In the genomic region with DNA sequence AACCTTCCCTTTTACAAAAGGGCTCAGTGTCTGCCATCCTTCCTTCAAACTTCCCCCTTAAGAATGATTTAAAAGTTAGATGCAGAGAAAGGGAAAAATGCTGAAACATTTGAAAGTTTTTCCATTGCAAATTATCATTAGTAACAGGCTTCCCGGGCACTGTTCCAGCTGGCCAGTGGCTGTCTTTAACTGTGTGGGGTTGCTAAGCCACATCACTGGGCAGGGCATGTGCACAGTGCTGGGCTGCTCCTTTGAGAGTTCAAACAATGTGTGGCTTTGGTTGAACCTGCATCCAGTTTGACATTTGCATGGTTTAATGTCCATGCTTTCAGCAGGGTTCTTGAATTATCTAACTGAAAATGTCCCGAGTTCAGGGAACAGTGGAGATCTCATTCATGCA, we compare ENCODE assay signal across 9 mouse cellular contexts.
DNase-seq lines count a peak whose midpoint lies in the region; ATAC-seq and TF ChIP-seq lines count a peak whose summit lies in the region.
"Had no signal": no experiment of that assay in that cellular context is flagged by ENCODE, and none has a peak within 500 bp of the region (broad histone marks: within the 10 kb centered on the region; RNA-seq: fewer than 3 reads in every experiment).

No protein-coding gene starts in this region.

- H3K4me2 ChIP-seq in hindbrain, embryonic 15.5 days = no peak overlapping the region
- no peak overlapping the region for H3K4me2 ChIP-seq in hindbrain, embryonic 11.5 days (replicated peaks; ENCODE audit: low read depth, low read length)
- H3K4me2 ChIP-seq in intestine, postnatal 0 days (replicated peaks; ENCODE audit: low read depth) = no peak overlapping the region
- no peak overlapping the region for H3K4me2 ChIP-seq in forebrain, embryonic 15.5 days (replicated peaks)

- H3K36me3 ChIP-seq in hindbrain, embryonic 15.5 days = no peaks in the 10 kb centered on the region
- H3K36me3 ChIP-seq in hindbrain, embryonic 11.5 days (ENCODE audit: control insufficient read depth, insufficient read depth, low read length) = no peaks in the 10 kb centered on the region
- H3K36me3 ChIP-seq in intestine, postnatal 0 days (ENCODE audit: control insufficient read depth, insufficient read depth) = no peaks in the 10 kb centered on the region
- no peaks in the 10 kb centered on the region for H3K36me3 ChIP-seq in forebrain, embryonic 15.5 days

- no peaks in the 10 kb centered on the region for H3K9me3 ChIP-seq in hindbrain, embryonic 15.5 days
- no peaks in the 10 kb centered on the region for H3K9me3 ChIP-seq in hindbrain, embryonic 11.5 days (ENCODE audit: control insufficient read depth, low read length)
- H3K9me3 ChIP-seq in intestine, postnatal 0 days (ENCODE audit: control insufficient read depth) = no peaks in the 10 kb centered on the region
- H3K9me3 ChIP-seq in forebrain, embryonic 15.5 days = no peaks in the 10 kb centered on the region

- no peak for TF ChIP-seq CTCF in intestine, postnatal 0 days (IDR thresholded peaks at IDR 0.05; ENCODE audit: low read depth)

- intact Hi-C loops in heart, postnatal 25 days (cut with DNase I) = no loop called here

- ATAC-seq in hindbrain, embryonic 15.5 days (ENCODE audit: low FRiP score, low read depth) = peak; percentile 81; the same call in 1 of the 2 replicates
- ATAC-seq in hindbrain, embryonic 11.5 days (ENCODE audit: low FRiP score) = no peak
- no peak for ATAC-seq in intestine, postnatal 0 days
- ATAC-seq in forebrain, embryonic 15.5 days (replicated peaks) = no peak
- ATAC-seq: forebrain, embryonic 16.5 days had no signal

- DNase-seq in hindbrain, embryonic 11.5 days (ENCODE audit: low spot score) = no peak
- DNase-seq in urinary bladder, postnatal 25 days (ENCODE audit: low spot score) = peak; percentile 9
- no peak for DNase-seq in urinary bladder, adult 2 months (ENCODE audit: low spot score)
- DNase-seq in heart, postnatal 25 days (ENCODE audit: low spot score) = peak; percentile 23
- DNase-seq in skeletal muscle tissue, adult 2 months (ENCODE audit: low read depth, low spot score) = peak; percentile 19

- no peak overlapping the region for H3K4me3 ChIP-seq in hindbrain, embryonic 15.5 days
- H3K4me3 ChIP-seq in hindbrain, embryonic 11.5 days (ENCODE audit: low read depth, low read length) = no peak overlapping the region
- H3K4me3 ChIP-seq in intestine, postnatal 0 days (ENCODE audit: low read depth, low read length) = no peak overlapping the region
- no peak overlapping the region for H3K4me3 ChIP-seq in forebrain, embryonic 15.5 days

- H3K4me1 ChIP-seq in hindbrain, embryonic 15.5 days (replicated peaks) = no peaks in the 10 kb centered on the region
- no peaks in the 10 kb centered on the region for H3K4me1 ChIP-seq in hindbrain, embryonic 11.5 days (replicated peaks; ENCODE audit: control insufficient read depth, insufficient read depth, low read length)
- H3K4me1 ChIP-seq in intestine, postnatal 0 days (replicated peaks; ENCODE audit: control insufficient read depth, insufficient read depth, low read length) = no peaks in the 10 kb centered on the region
- peaks cover 6% of the 10 kb centered on the region; the same call in 1 of the 2 replicates for H3K4me1 ChIP-seq in forebrain, embryonic 15.5 days

- no peak overlapping the region for H3K27ac ChIP-seq in hindbrain, embryonic 15.5 days (replicated peaks)
- H3K27ac ChIP-seq in hindbrain, embryonic 11.5 days (ENCODE audit: low read depth, low read length) = no peak overlapping the region
- no peak overlapping the region for H3K27ac ChIP-seq in intestine, postnatal 0 days (ENCODE audit: low read depth, low read length)
- H3K27ac ChIP-seq in forebrain, embryonic 15.5 days (replicated peaks) = no peak overlapping the region

- no peaks in the 10 kb centered on the region for H3K27me3 ChIP-seq in hindbrain, embryonic 15.5 days
- H3K27me3 ChIP-seq in hindbrain, embryonic 11.5 days (ENCODE audit: control insufficient read depth, insufficient read depth, low read length) = no peaks in the 10 kb centered on the region
- H3K27me3 ChIP-seq in intestine, postnatal 0 days (replicated peaks; ENCODE audit: control insufficient read depth, insufficient read depth, low read length) = no peaks in the 10 kb centered on the region
- H3K27me3 ChIP-seq in forebrain, embryonic 15.5 days = no peaks in the 10 kb centered on the region

- no peak overlapping the region for H3K9ac ChIP-seq in hindbrain, embryonic 15.5 days
- no peak overlapping the region for H3K9ac ChIP-seq in hindbrain, embryonic 11.5 days (ENCODE audit: low read depth, low read length)
- no peak overlapping the region for H3K9ac ChIP-seq in intestine, postnatal 0 days (ENCODE audit: low read depth, low read length)
- H3K9ac ChIP-seq in forebrain, embryonic 15.5 days (replicated peaks) = no peak overlapping the region

- 31% methylated on average over 2 of the region's 2 CpGs for WGBS in hindbrain, embryonic 15.5 days
- WGBS in hindbrain, embryonic 11.5 days = 56% methylated on average over 2 of the region's 2 CpGs
- WGBS in intestine, postnatal 0 days = 73% methylated on average over 2 of the region's 2 CpGs
- 40% methylated on average over 2 of the region's 2 CpGs for WGBS in forebrain, embryonic 15.5 days

Comparison
In these comparisons a context has a peak if more than half of its experiments do, and no peak if none do; other contexts are left out.
1. DNase-seq: peak in urinary bladder, postnatal 25 days (single experiment), heart, postnatal 25 days (single experiment) and skeletal muscle tissue, adult 2 months (single experiment); none in hindbrain, embryonic 11.5 days (single experiment) and urinary bladder, adult 2 months (single experiment).